Mouse (Mus musculus) layer of hippocampus, adult 11-12 months (tissue): ENCODE measurements at regions not wholly inside any gene's neighbourhood (a gene's known extent, or its start where the extent isn't known, plus 50 kb on each side); places are given as distances from the start of the nearest gene placed in this dataset.

Source experiments
- DNase-seq: peaks from one replicate; pipeline ENCODE4 v3.0.0; 2022; ENCODE audit warnings: low spot score

DNA sequence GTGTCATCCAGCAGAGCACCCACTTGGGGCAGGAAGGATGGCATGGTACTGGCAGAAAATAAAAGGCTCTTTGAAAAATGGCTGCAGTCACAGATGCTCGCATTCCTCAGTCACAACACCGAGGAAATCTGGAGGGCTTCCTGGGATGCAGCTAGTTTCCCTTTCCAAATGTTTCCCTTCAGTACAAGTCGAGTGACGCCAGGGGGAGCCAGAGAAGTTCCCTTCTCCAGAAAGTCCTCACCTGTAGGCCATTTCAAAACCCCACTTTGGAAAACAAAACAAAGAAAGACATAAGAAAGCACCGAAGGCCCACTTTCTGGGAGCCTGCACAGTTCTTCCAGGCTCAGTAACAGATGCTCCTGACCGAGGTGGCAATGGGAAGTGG lies 199.4 kb upstream of the Apob start:
- no peak for DNase-seq

DNA sequence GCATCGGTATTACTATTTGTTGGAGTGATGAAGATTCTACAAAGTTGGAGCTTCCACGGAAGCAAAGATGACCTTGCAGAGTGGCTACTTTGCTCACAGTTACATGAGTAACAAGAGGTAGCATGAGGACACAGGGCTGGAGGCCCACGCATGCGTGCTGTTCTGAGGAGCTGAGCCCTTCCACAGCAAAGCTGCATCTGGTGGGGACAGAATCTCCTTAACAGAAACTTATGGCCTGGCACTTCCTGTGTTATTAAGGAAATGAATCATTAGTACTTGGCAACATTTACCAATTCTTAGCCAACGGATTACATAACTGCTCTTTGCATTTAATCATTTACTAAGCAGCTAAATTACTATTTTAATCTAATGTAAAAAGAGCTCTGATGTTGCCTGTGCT lies 160.8 kb upstream of the Apob start:
- peak; percentile 64 for DNase-seq

DNA sequence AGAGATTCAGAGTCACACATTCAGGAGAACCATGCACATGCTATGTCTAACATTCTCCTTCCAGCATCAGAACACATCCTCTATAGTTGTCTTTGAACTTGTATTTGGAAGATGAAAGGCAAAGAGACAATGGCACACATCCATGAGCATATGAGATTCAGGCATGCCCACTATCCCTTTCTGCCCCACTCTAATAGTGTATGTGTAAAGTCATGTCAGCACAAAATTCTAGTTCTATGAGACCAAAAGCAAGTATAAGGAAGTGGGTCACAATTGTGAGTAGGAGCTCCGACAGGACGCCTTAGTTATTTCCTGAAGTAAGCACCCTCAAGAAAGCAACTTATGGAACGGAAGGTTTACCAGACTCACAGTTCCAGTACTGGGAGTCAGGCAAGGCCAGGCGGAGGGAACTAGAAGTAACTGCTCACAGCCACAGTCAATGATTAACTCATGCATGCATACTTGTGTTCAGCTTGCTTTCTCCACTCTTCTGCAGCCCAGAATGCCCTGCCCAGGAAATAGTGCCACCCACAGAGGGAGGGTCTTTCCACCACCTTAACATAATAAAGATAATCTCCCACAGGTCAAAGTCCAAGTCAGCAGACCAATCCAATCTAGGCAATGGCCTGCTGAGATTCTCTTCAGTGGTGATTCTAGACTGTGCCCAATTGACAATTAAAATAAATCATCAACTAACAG lies 157.3 kb upstream of the Apob start:
- DNase-seq: no peak

DNA sequence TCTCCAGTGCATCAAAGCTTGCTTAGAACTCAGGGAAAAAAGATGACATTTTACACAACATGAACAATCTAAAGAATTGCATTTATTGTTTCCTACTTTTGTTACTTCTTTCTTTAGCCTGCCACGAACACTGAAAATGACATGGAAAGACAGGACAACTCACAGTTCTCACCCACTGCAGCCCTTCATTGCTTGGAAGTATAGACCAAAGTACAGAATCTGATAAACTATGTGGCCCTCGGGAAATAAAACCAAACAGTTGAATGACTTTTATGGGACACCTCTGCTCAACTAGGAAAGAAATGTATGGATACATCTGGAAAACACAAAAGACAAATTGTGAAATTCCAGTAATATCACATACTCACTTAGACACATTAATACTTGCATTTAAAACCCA lies 156.7 kb upstream of the Apob start:
- DNase-seq: no peak

DNA sequence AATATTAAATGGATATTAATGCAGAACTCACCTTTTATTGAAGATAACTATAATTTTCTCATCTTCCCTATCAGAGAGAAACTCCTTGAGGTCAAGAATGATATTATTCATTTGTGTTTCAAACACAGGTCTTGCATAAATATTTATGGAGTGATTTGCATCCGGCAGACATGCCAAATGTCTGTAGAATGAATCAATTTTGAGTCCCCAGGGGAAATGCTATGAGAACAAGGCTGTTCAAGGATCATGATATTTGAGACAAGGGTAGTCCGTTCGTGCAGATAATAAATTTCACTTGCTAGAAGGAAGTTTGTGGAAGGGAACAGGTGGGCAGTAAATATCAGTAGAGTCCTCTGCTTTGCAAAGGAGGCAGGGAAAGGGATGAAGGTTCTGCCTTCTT lies 141.7 kb upstream of the Apob start:
- DNase-seq: no peak

DNA sequence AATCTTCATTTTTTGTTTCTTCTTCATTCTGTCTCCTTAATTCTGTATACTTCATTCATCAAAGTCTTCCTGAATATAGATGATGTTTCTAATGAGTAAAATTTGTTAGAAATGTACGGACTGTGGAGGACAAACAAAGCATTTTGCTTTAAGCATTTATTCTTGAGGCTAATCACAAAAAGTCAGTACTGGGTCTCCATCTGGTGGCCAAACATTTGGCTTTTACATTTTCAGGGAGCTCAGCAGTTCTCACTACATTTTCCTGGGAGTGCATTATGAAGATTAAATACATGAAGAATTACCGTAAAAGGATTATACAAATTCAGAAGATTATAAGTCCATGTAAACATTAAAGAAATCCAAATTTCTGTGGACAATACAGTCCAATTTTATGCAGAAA lies 123.6 kb upstream of the Apob start:
- no peak for DNase-seq

DNA sequence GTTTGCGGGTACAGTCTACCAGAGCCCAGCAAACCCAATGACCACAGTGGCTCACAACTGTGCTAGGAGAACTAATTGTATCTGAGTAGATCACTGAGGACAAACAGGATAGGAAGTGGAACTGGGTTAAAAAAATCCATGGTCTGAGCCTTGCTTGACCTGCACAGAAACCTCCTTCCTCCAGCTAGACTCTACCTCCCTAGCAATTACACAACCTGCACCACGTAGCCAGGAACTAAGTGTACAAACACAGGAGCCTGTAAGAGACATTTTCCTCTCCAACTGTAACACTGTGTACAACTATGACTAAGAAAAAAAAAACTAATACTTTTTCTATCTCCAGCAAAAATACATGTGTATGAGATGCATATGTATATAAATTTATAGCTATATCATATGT lies 121.8 kb upstream of the Apob start:
- no peak for DNase-seq

DNA sequence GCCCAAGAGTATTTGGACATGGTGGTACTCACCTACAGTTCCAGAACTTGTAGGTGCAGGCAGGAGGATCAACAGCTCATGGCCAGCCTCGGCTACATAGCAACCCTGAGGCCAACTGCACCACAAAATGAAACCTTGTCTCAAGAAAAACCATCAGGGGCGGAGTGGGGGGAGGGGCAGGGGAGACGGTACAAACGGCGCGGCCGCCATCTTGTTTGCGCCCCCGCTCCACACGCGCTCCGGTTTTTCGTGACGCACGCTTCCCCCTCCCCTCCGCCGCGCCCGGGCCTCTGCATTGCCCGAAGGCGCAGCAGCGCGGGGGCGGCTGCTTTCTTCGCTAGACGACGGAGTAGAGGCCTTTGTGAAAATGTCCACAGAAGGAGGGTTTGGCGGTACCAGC lies 117.9 kb upstream of the Apob start:
- DNase-seq: no peak

DNA sequence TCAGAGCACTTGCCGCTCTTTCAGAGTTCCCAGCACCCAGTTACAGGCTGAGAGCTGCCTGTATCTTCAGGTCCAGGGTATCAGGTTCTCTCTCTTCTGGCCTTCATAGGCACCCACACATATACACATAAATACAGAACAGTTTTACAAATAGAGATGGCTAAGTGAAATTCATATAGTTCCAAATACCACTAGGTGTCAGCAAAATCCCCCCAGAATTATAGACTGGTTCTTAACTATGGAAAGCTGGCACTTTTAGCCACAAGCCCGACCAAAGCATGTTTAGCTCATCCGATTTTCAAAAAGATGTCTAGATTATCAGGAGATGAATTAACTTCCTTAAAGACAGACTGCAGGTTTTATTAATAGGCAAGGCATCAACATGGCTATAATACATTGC lies 107.4 kb upstream of the Apob start:
- DNase-seq: no peak

DNA sequence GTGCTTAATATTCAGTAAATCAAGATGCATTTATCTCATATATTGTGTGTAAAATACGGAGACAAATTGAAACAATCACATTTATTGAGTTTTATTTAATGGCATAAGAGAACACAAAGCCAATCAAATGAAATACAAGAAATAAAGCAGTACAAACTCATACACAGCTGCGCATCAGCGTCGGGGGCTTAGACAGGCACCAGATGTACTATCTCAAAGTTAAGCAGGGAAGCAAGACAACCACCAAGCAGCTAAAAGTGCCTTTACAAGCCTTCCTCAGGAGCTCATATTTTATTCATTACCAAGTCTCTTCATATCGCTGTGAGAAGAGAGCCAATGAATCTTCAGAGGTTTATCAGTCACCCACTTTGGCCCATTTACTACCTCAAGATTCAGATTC lies 107.0 kb upstream of the Apob start:
- no peak for DNase-seq

DNA sequence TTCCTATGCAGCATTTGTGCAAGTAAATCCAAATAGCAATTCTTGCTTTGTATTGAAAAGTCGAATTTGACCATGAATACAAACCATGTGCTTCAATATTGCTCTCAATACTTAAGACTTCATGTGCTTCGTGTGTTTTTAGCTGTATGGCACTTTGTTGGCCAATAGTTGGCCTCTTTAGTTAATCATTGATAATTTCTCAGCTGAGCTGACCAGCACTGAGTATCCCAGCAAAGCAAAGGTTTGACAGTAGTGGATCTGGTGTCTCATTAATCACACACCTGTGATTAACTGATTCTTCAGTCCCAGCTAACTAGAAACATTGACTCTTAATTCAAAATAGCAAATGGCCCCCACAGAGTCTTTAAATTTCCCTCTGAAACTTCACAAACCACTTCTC lies 102.0 kb upstream of the Apob start:
- DNase-seq: no peak

DNA sequence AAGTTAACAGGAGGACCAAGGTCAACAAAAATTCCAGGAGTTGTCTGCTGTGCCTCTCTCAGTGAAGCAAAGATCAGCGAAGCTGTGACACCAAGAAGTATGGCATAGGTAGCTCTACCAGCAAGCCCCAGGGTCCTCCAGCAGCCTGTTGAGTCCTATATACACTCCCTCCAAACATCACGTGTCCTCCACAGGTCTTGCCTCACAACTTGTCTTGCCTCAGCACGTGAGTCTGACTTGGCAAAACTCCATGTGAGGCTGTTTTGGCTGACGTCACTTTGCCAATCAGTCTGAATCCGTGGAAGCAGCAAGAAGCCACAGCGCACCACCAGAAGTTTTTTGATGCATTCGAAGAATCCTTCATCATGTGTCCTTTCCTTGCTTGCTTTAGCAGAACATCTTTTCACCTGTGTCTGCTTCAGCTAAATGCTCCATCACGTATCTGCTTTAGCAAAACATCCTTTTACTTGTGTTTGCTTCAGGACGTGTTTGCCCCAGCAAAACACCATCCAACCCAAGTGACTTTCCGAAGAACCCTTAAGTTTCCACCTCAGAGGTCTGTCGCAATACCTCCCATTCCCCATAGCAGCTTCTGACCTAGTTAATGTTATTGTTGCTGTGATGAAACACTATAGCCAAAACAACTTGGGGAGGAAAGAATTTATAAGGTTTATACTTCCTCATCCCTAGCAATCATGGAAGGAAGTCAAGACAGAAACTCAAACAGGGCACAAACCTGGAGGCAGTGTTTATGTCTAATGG lies 101.0 kb upstream of the Apob start:
- DNase-seq: no peak

DNA sequence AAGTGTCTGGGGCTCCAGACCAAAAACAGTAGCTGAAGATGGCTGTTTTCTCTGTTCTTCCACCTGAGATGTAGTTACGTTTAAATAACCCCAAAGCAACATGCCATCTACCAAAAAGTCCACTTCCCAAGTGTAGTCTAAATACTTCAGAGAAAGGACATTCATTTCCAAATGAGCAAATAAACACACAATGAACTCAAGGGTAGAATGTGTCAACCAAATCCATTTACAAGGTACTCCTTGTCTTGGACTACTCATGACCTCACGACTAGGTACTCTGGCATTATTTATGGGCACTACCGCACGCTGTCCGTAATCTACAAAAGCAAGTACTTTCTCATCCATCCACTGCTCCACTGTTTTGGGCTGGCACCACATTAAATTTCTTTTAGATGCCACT lies 98.7 kb upstream of the Apob start:
- no peak for DNase-seq

DNA sequence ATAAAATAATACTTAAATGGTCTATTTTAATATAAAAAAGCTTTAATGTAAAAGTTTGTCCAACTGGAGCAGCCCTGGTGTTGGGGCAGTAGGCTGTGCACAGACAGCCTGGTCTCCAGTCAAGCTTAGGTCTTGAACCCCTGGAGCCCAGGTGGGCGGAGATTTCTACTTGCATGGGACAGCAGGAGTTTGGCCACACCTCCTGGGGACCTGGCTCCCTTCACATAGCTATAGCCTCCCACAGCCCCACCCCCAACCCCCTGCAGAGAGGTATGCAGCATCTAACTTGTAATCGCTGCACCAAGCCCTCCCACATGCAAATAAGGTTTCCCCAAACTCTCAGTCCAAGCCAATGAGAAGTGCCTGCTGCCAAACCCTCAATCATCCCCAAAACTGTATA lies 81.3 kb upstream of the Apob start:
- DNase-seq: no peak

DNA sequence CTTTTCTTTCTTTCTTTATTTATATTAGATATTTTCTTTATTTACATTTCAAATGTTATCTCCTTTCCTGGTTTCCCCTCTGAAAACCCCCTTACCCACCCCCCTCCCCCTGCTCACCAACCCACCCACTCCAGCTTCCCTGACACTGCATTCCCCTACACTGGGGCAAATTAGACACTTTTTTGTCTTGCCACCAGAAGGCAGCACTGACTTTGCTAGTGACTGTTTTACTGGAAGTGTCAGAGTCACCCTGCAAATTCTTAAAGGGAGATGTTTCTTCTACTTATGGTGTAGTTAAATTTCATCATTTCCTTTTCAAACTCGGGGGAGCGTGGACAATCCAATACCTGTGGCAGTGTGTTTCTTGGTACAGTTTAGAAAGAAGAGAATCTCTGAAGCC lies 72.1 kb upstream of the Apob start:
- no peak for DNase-seq

DNA sequence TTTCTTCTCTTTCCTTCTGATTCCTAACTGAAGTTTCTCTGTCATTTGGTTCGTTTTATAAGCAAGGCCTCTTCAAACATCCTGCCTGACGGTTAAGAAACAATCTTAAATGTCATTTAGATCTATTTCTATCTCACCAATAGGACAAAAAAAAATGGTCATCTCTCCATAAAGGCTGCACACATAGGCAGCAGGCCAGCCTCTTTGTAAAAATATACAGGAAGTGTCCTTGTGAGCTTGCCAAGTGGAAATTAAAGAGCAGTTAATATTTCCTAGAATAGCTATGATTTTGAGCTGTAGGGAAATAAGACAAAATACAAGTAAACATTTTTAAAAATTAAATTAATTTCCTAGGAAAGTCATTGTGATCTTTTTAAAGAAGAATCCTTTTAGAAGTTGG lies 70.6 kb upstream of the Apob start:
- DNase-seq: no peak

DNA sequence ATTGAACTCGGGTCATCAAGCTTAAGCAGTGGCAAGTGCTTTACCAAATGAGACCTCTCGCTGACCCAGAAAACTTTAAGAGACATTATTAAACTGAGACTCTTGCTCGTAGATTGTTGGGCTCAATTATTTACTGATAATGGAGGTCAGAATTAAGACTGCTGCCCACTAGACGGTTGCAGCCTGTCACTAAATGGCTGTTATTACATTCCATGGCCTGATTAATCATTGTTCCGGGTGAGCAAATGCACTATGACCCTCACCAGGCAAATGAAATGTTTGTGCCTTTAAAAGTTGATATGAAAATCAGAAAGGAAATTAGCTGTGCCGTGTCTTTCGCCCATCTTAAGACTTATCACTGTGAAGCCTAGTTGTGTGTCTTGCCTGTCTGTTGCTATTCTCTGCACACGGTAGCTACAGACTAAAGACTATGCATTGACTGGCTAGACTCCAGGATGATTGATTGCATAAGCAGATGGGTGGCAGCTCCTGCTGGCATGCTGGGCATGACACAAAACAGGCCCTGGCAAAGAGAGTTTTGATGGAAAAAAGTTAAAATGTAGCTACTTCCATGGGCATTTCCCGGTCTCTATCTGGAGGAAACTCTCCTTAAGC lies 67.6 kb upstream of the Apob start:
- DNase-seq: no peak

DNA sequence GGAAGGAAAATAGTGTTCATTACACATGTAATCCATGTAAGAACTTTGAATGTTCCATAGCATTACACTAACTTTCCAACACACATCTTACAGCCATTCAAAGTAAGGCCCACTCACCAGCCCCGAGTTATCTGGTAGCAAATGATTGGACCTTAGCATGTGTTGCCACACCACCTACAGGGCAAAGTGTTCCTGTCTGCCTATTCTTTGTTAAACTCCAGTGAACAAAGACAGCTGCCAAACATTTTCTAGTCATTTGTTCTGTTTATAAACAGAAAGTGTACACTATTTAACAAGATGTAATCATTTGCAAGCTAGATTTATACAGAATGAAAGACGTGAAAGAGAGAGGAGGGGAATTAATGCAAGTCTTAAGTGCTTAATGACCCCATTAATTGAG lies 66.9 kb upstream of the Apob start:
- DNase-seq: no peak

DNA sequence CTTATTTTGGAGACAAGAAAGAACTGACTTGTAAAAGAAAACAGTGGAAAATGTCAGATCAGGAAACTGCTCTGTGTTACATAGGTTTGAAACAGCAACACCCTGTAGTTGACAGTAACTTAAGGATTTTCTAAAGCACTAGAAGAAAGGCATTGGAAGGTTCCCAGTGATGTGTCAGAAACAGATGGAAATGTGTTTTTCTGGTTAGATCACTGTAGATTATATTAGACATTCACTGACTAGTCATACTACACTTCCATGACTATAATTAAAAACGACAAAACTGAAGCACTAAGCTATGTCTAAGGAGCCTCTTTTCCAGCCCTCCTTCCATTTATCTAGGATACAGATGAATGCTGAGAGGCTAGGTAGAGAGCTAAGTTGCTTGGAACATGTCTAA lies 59.1 kb upstream of the Apob start:
- no peak for DNase-seq

DNA sequence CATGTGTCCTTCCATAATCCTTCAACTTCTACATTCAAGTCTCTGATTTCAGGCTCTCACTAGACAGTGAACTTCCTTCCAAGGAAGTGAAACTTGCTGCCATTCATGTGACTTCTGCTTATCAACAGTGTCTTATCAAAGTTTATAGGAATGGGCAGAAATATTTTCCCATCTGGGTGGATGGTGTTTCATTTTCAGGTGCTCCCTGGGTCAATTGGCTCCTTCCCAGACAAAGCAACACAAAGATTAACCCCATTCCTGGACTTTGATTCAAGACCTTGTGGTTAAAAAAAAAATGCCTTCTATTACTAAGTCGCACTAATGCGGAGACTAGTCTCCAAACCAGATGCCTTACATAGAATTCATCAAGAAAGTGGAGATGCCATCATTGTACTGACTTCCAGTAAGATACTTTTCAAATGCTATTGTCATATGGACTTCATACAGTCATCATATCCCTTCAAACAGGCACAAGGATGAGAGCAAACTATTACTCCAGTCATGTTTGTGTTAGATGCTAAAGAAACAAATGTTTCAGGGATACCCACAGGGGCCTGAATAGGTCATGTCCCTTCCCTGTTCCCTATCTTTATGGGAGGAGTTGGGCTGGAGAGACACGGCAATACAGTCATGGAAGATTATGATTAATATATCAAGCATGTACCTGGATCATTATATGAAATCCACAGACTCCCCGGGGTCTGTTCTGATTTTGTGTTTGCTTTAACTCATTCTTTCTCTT lies 58.3 kb upstream of the Apob start:
- no peak for DNase-seq

DNA sequence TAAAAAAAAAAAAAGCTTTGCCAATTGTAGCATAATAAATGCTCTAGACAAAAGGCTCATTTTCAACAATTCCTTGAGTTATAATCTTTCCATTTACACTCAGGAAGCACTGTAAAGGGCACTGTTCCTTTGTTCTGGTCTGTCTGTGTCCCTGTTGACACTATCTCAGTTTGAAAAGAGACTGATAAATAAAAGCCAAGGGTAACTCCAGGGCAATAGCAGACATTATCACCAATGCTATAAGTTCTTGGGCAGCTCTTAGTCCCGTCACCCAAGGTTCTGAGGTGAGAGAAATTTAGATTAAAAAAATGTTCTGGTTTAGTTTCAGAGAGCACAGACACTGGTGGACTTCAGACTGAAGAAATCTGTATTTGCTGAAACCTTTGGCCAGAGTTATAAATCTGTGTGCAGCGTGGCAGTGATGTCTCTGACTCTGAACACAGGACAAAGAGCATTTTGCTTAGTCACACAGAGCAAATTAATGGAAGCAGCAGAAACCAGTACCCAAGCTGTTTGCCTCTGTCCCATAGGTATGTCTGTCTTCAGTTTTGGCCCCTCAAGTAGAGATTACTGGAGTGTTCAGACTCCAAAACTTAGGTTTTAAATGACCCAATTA lies 57.6 kb upstream of the Apob start:
- no peak for DNase-seq

DNA sequence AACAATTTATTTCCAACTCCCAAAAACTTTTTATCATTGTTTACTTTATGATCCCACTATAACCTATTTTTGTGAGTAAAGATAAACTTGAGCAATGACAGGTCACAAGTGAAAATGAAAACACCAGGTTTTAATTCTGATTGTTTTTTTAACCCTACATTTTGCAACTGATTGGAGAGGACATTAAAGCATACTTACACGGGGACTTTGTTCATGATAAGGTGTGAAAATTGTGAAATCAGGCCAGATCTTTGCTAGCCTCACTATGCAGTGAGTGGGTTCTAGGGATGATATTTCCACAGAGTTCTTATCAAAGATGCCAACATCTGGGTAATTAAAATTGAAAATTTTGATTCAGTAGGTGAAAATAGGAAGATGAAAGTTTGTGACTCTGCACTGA lies 56.6 kb upstream of the Apob start:
- no peak for DNase-seq
